Mouse (Mus musculus) liver, embryonic 15.5 days (tissue): ENCODE measurements around the gene Zfp937. TPM values are rescaled to one million over a fixed set of nuclear protein-coding genes. Genes with fewer than 3 reads are reported as not detected.
"Not testable (repeated sequence)": the region's sequence is repeated elsewhere in the genome, so short reads cannot be mapped to it uniquely, and the experiment has no call there.

ENCODE experiments used
- ATAC-seq: fragments of 200-750 bp; cut with Nextera tagmentation; 2 replicates; pipeline ENCODE4 v1.8.0; 2017; ENCODE audit warnings: moderate number of reproducible peaks, mild to moderate bottlenecking, moderate library complexity; ENCODE audit not compliant: insufficient read depth
- H3K27ac ChIP-seq: fragments of 300-500 bp; sonication (generic); replicated peaks from 2 replicates; pipeline ENCODE4 v1.5.1; 2015; ENCODE audit warnings: mild to moderate bottlenecking, inconsistent platforms
- H3K27me3 ChIP-seq: fragments of 300-500 bp; sonication (generic); 2 replicates; pipeline ENCODE4 v1.6.1; 2015; ENCODE audit warnings: mild to moderate bottlenecking, inconsistent platforms
- H3K36me3 ChIP-seq: fragments of 300-500 bp; sonication (generic); replicated peaks from 2 replicates; pipeline ENCODE4 v1.6.1; 2015; ENCODE audit warnings: moderate library complexity, mild to moderate bottlenecking, inconsistent platforms
- H3K4me1 ChIP-seq: fragments of 300-500 bp; sonication (generic); replicated peaks from 2 replicates; pipeline ENCODE4 v1.6.1; 2015; ENCODE audit warnings: inconsistent platforms
- H3K4me2 ChIP-seq: fragments of 300-500 bp; sonication (generic); 2 replicates; pipeline ENCODE4 v1.6.1; 2015; ENCODE audit warnings: moderate library complexity, mild to moderate bottlenecking, inconsistent platforms
- H3K4me3 ChIP-seq: fragments of 300-500 bp; sonication (generic); replicated peaks from 2 replicates; pipeline ENCODE4 v1.5.1; 2015; ENCODE audit warnings: mild to moderate bottlenecking, inconsistent platforms
- H3K9ac ChIP-seq: fragments of 300-500 bp; sonication (generic); 2 replicates; pipeline ENCODE4 v1.6.1; 2015; ENCODE audit warnings: moderate library complexity, mild to moderate bottlenecking, inconsistent platforms
- H3K9me3 ChIP-seq: fragments of 300-500 bp; sonication (generic); replicated peaks from 2 replicates; pipeline ENCODE4 v1.6.1; 2016; ENCODE audit warnings: inconsistent platforms
- WGBS: fragments of 180-500 bp; shearing (Covaris S2); methylation state at CpG from one replicate; pipeline ENCODE4 v1.1.7; 2015; ENCODE audit warnings: mixed read lengths; ENCODE audit not compliant: insufficient replicate concordance; 5-methylcytosine and 5-hydroxymethylcytosine counted together
- polyA plus RNA-seq: library from polyadenylated mRNA; unstranded; fragments of >200 nt; fragmentation: Nextera tagmentation; extraction: Ambion mirVana; gene quantifications from 2 replicates; pipeline ENCODE4 v1.2.1, GENCODE M21; 2015

Zfp937 gene
- polyA plus RNA-seq: 0.92 and 1.1 TPM in 2 replicates

- H3K27me3 ChIP-seq, H3K9ac ChIP-seq, H3K27ac ChIP-seq, H3K9me3 ChIP-seq, H3K36me3 ChIP-seq, H3K4me1 ChIP-seq: not testable (repeated sequence)
- ATAC-seq: peak; percentile 90
- WGBS: 2% methylated on average over 15 of the region's 15 CpGs
- H3K4me3 ChIP-seq: peak within 1 kb of the TSS; percentile 42
- peak within 1 kb of the TSS; percentile 44 for H3K4me2 ChIP-seq
Measured at GRCm38 (mm10) chr2:150217600-150218362, at the start of gene Zfp937. Gene Zfp937 (plus strand): TSS chr2:150218073.

GRCm38 (mm10) chr2:150173833-150174232, 44.0 kb upstream of the Zfp937 start:
- no peak overlapping the region for H3K4me3 ChIP-seq
- no peak for ATAC-seq
- H3K27ac ChIP-seq: no peak overlapping the region
- no peak overlapping the region for H3K9ac ChIP-seq
- no peaks in the 10 kb centered on the region for H3K4me1 ChIP-seq
- no peaks in the 10 kb centered on the region for H3K36me3 ChIP-seq
- no peaks in the 10 kb centered on the region for H3K27me3 ChIP-seq
- H3K9me3 ChIP-seq: no peaks in the 10 kb centered on the region
- no peak overlapping the region for H3K4me2 ChIP-seq

GRCm38 (mm10) chr2:150179579-150179978, 38.3 kb upstream of the Zfp937 start, which contains the start of gene Gm10770:
Gene Gm10770 (minus strand): TSS chr2:150179679.
- not testable (repeated sequence) for H3K36me3 ChIP-seq, H3K9ac ChIP-seq, H3K27ac ChIP-seq, H3K4me3 ChIP-seq, H3K9me3 ChIP-seq, H3K4me2 ChIP-seq, H3K27me3 ChIP-seq, ATAC-seq, H3K4me1 ChIP-seq
- WGBS: 55% methylated on average over 4 of the region's 4 CpGs

- not testable (repeated sequence) for H3K9ac ChIP-seq, H3K27ac ChIP-seq, H3K27me3 ChIP-seq, H3K4me3 ChIP-seq, H3K4me1 ChIP-seq, ATAC-seq, H3K9me3 ChIP-seq, H3K4me2 ChIP-seq, H3K36me3 ChIP-seq
Measured at GRCm38 (mm10) chr2:150181046-150181445, 36.8 kb upstream of the Zfp937 start.

- not testable (repeated sequence) for H3K27ac ChIP-seq, ATAC-seq, H3K36me3 ChIP-seq, H3K9me3 ChIP-seq, H3K4me3 ChIP-seq, H3K4me2 ChIP-seq, H3K9ac ChIP-seq, H3K27me3 ChIP-seq, H3K4me1 ChIP-seq
- WGBS: 62% methylated on average over 7 of the region's 7 CpGs
Measured at GRCm38 (mm10) chr2:150181570-150181999, 36.3 kb upstream of the Zfp937 start, which contains the start of gene Gm14139. Gene Gm14139 (plus strand): TSS chr2:150181755.

GRCm38 (mm10) chr2:150218363-150218725, 471 bp downstream of the Zfp937 start:
- not testable (repeated sequence) for H3K27me3 ChIP-seq, H3K9ac ChIP-seq, H3K36me3 ChIP-seq

GRCm38 (mm10) chr2:150223263-150223662, 5.4 kb downstream of the Zfp937 start:
- not testable (repeated sequence) for H3K4me1 ChIP-seq, H3K27ac ChIP-seq, H3K4me2 ChIP-seq, ATAC-seq, H3K9me3 ChIP-seq, H3K9ac ChIP-seq, H3K27me3 ChIP-seq, H3K4me3 ChIP-seq, H3K36me3 ChIP-seq

More at GRCm38 (mm10) chr2:150218363-150218725, 471 bp downstream of the Zfp937 start:
- peak; percentile 20; the same call in 1 of the 2 replicates for ATAC-seq
- H3K27ac ChIP-seq, H3K4me1 ChIP-seq, H3K9me3 ChIP-seq: not testable (repeated sequence)
- WGBS: 19% methylated on average over 4 of the region's 4 CpGs
- peak overlapping the region; percentile 44; the same call in 1 of the 2 replicates for H3K4me2 ChIP-seq
- peak overlapping the region; percentile 42 for H3K4me3 ChIP-seq

- 63% methylated on average over 2 of the region's 2 CpGs for WGBS
- Histone ChIP-seq H3K27me3 (no peaks in the 10 kb centered on the region), H3K9me3 (no peaks in the 10 kb centered on the region), H3K36me3 (peaks cover 1% of the 10 kb centered on the region; the same call in 1 of the 2 replicates), H3K4me3 (no peak overlapping the region), H3K9ac (no peak overlapping the region), H3K27ac (no peak overlapping the region), H3K4me1 (no peaks in the 10 kb centered on the region), H3K4me2 (no peak overlapping the region)
- ATAC-seq: no peak
Measured at GRCm38 (mm10) chr2:150243211-150243610, 25.3 kb downstream of the Zfp937 start.

- H3K4me1 ChIP-seq, H3K27me3 ChIP-seq, H3K4me3 ChIP-seq, ATAC-seq, H3K36me3 ChIP-seq, H3K9me3 ChIP-seq, H3K4me2 ChIP-seq, H3K27ac ChIP-seq, H3K9ac ChIP-seq: not testable (repeated sequence)
- WGBS: 28% methylated on average over 2 of the region's 2 CpGs
Measured at GRCm38 (mm10) chr2:150255491-150255890, 37.6 kb downstream of the Zfp937 start, which contains the start of gene Gm21994. Gene Gm21994 (minus strand): TSS chr2:150255591.

- ATAC-seq, H3K4me2 ChIP-seq, H3K36me3 ChIP-seq, H3K4me1 ChIP-seq, H3K27ac ChIP-seq, H3K9me3 ChIP-seq, H3K27me3 ChIP-seq, H3K9ac ChIP-seq, H3K4me3 ChIP-seq: not testable (repeated sequence)
- 47% methylated on average over 2 of the region's 2 CpGs for WGBS
Measured at GRCm38 (mm10) chr2:150256861-150257260, 39.0 kb downstream of the Zfp937 start.

GRCm38 (mm10) chr2:150257291-150257690, 39.4 kb downstream of the Zfp937 start, which contains the start of gene Gm14124:
Gene Gm14124 (plus strand): TSS chr2:150257517.
- not testable (repeated sequence) for H3K9ac ChIP-seq, H3K27me3 ChIP-seq, H3K36me3 ChIP-seq, H3K4me1 ChIP-seq, H3K27ac ChIP-seq, ATAC-seq, H3K4me3 ChIP-seq, H3K9me3 ChIP-seq, H3K4me2 ChIP-seq
- WGBS: 63% methylated on average over 4 of the region's 4 CpGs
